Mouse (Mus musculus): ENCODE results near the gene Xirp1. TPM values are rescaled to one million over a fixed set of nuclear protein-coding genes. Genes with fewer than 3 reads are reported as not detected.
A peak's percentile ranks its signal among the peaks of the same experiment; 100 is the strongest.

Xirp1 gene
- total RNA-seq, 2 experiments from 2014 or later: 105 to 114 TPM

GRCm38 (mm10) chr9:119975286-119975685, 48.1 kb downstream of the Xirp1 start:
- DNase-seq: no peak
- intact Hi-C loops (cut with DNase I): no loop called here

GRCm38 (mm10) chr9:119974609-119975008, 48.8 kb downstream of the Xirp1 start:
- intact Hi-C loops (cut with DNase I): no loop called here
- no peak for DNase-seq

- no peak for DNase-seq
- intact Hi-C loops (cut with DNase I): no loop called here
Observed at GRCm38 (mm10) chr9:119973869-119974520, 49.4 kb downstream of the Xirp1 start.

GRCm38 (mm10) chr9:119973281-119973680, 50.1 kb downstream of the Xirp1 start:
- DNase-seq: no peak
- intact Hi-C loops (cut with DNase I): no loop called here

DNA sequence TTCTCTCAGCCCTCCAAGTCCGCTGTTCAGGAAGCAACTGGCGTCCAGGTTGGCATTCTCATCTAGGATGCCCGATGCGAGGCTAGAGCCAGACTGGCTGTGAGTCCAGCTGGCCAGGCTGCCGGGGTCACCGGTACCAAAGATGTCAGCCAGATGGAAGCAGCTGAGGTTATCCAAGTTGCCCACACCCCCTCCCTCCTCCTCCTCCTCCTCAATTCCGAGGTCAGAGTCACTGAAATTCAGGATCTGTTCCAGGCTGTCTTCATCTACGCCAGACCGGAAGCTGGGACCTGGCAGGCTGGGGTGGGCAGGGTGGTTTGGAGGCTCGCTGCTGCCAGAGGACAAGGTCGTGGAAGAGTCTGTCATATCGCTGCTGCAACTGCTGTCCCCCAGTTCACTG, 50.8 kb downstream of the Xirp1 start:
- intact Hi-C loops (cut with DNase I): no loop called here
- DNase-seq: peak in 1 of 2 experiments; percentile 58

DNA sequence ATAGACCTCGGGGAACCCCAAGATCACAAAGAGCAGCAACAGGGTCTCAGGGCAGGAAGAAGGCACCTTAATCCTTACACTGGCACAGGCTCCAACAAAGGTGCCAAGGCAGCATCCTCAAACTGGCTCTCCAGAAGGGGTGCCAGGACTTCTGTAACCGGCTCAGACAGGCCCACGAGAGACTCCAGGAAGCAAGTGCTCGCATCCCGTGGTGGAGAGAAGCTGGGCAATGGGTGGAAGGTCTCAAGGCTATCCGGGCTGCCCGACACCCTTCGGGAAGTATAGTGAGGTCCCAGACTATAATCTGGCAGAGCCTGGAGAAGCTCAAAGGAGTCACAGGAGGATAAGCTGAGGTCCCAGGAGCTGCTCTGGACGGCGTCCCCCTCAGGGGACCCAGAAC, 51.2 kb downstream of the Xirp1 start:
- no peak for DNase-seq
- intact Hi-C loops (cut with DNase I): no loop called here

DNA sequence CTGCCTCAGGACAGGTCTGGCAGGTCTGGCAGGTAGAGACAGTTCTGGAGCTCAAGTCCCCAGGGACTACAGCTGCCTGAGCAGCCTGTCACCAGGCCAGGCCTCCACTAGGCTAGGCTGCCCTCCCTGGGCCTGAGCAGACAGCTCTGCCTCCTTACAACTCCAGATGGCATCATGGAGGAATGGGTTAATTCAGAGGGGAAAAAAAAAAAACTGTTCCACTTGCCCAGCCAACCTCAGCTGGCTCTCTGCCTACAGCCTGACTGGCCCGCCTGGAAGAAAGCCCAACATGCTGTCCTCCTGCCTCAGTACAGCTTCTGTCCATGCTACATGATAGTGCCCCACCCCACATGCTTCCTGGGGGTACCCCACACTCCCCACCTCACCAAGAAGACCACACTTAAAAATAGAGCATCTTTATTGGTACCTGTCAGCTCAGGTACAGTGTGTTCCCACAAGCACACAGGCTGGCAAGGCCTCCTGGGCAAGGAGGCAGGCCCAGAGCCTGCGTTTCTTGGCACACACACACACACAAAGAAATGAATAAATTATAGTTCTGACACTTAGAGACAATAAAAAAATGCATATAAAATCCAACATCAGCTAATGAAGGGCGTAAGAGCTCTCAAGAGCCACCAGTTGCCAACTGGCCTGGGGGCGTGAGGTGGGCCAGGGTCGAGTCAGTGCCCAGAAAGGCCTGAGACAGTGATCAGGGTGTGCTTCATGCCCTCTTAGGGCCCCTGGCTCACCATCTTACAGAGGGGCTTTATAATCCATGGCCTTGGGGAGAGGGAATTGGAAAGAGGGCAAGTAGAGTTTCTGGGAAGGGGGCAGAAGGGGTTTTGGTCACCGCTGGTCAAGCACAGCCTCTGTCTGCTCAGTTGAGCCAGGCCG, 52.4 kb downstream of the Xirp1 start:
- DNase-seq: peak in 1 of 2 experiments; percentile 51
- intact Hi-C loops (cut with DNase I): no loop called here

GRCm38 (mm10) chr9:119970221-119970620, 53.2 kb downstream of the Xirp1 start:
- intact Hi-C loops (cut with DNase I): no loop called here

GRCm38 (mm10) chr9:119969811-119970210, 53.6 kb downstream of the Xirp1 start:
- no peak for DNase-seq

More at GRCm38 (mm10) chr9:119970221-119970620, 53.2 kb downstream of the Xirp1 start:
- DNase-seq: peak; percentile 62 to 80

DNA sequence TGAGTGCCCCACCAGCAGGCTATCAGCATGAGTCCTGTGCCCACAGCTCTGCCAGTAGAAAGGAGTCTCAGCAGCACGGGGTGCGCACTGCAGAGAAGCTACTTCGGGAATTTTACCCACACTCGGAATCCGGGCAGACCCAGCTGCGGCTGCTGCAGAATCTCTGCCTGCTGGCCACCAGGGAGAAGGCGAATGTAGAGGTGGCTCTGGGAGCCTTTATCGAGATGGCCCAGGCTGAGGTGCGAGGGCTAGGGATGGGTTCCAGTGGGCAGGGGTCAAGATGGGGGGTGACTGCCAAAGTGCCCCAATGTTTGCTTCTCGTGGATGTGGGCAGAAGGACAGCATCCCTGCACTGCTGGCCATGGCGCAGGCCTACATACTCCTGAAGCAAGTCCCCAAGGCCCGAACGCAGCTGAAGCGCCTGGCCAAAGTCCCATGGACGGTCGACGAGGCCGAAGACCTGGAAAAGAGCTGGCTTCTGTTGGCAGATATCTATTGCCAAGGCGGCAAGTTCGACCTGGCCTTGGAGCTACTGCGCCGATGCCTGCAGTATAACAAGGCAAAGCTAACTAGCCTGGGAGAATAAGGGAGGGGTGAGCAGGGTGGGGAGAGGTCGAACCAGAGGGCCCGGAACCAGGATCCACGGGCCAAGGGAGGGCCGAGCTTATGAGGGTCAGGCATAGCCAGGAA, 57.0 kb downstream of the Xirp1 start:
- intact Hi-C loops (cut with DNase I): no loop called here
- DNase-seq: no peak

More at GRCm38 (mm10) chr9:119969811-119970210, 53.6 kb downstream of the Xirp1 start:
- intact Hi-C loops (cut with DNase I): no loop called here

GRCm38 (mm10) chr9:119965186-119965585, 58.2 kb downstream of the Xirp1 start:
- DNase-seq: no peak
- intact Hi-C loops (cut with DNase I): loop anchor here (2.0 kb wide), 1 partner anchor 18 kb away; no protein-coding TSS in a partner anchor

GRCm38 (mm10) chr9:119964206-119964605, 59.2 kb downstream of the Xirp1 start:
- intact Hi-C loops (cut with DNase I): loop anchor here (2.0 to 5.0 kb wide), 2 partner anchors 19 to 133 kb away; no protein-coding TSS in a partner anchor
- DNase-seq: no peak

Other genes with a start within 250 kb of the Xirp1 start
- gene Scn11a, start 198.1 kb downstream of the Xirp1 start, total RNA-seq (2021): under 1 TPM; 0.05 to 0.07 TPM
- 10 to 100 TPM; 28.9 to 29.6 TPM for gene Wdr48, start 128.7 kb downstream of the Xirp1 start, total RNA-seq (2021)
- 10 to 100 TPM; 21.4 to 22.8 TPM for gene Gorasp1, start 86.0 kb downstream of the Xirp1 start, total RNA-seq (2021)
- gene Ttc21a, start 86.0 kb downstream of the Xirp1 start, total RNA-seq (2021): under 1 TPM in 1 of 2 experiments, not detected in 1; 0.26 TPM
- 10 to 100 TPM; 15.8 to 21.4 TPM for gene Csrnp1, start 38.9 kb downstream of the Xirp1 start, total RNA-seq (2021)
- gene Cx3cr1, start 46.3 kb upstream of the Xirp1 start, total RNA-seq (2021): 1 to 10 TPM; 3.4 TPM
- under 1 TPM in 1 of 2 experiments, not detected in 1; 0.44 TPM for gene Ccr8, start 68.5 kb upstream of the Xirp1 start, total RNA-seq (2021)
- gene Slc25a38, start 86.8 kb upstream of the Xirp1 start, total RNA-seq (2021): 10 to 100 TPM; 12.3 to 14.0 TPM
- gene Rpsa, start 104.1 kb upstream of the Xirp1 start, total RNA-seq (2021): 100 to 1,000 TPM; 475 to 558 TPM
- gene Mobp, start 126.1 kb upstream of the Xirp1 start, total RNA-seq (2021): not detected

Measured in heart, postnatal 14 days (tissue).